Mouse (Mus musculus): ENCODE results near the gene Gm5771.
"Not testable (repeated sequence)": the region's sequence is repeated elsewhere in the genome, so short reads cannot be mapped to it uniquely, and the experiment has no call there.

DNA sequence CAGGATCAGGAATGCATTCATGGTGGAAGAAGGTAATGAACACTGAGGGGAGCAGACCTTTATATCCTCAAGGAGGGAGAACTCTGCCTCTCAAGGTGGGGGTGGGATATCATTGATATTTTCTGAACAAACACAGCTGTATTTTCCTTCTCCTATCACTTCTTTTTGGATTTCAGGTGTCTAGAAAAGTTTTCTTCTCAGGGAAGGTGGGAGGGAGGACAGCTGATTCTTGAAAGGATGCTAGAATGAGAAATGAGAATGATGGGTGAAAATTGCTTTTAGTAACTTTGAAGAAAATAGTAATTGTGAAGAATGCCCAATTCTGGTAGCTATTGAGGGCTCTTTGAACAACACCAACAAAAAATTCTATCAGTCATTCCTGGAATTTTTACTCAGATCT is 53.9 kb downstream of the Gm5771 start, which contains the start of gene Gm10334:
- TF ChIP-seq CTCF (IDR thresholded peaks at IDR 0.05; ENCODE audit: extremely low read depth, insufficient read depth, insufficient read length, insufficient replicate concordance); POLR2A (IDR thresholded peaks at IDR 0.05; ENCODE audit: low read depth, low read length): not testable (repeated sequence)

Data from spleen, adult 2 months (tissue).